Mouse (Mus musculus) megakaryocyte, embryonic 14.5 days (primary cell): Measurements from ENCODE around the gene Rwdd2a.

ENCODE experiments used
- FLI1 ChIP-seq: IDR thresholded peaks from 2 replicates; pipeline ENCODE4 v1.6.1; 2012; ENCODE audit warnings: low read length, inconsistent platforms, mixed read lengths
- GATA1 ChIP-seq: IDR thresholded peaks from 3 replicates; pipeline ENCODE4 v1.6.1; 2012; ENCODE audit warnings: mixed read lengths, low read length, inconsistent platforms, borderline replicate concordance

DNA sequence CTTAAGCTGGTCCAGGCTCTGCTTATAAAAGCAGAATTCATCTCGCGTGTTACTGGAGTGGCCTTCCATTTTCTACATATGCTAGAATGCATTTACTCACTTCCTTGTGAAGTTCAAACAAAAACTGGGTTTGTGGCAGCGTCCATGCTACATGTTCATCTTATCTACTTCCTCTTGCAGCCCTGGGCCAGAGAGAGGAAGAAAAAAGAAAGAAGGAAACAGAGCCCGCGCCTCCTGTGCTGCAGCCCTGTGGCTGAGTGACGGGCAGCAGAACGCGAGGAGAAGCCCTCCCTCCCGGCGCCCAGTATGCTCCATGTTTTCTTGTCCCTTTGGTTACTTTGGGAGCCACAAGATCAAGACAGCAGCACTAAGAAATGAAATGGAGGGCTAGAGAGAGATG lies 7.9 kb downstream of the Rwdd2a start:
- TF ChIP-seq GATA1: no peak
- TF ChIP-seq FLI1: no peak
